8 mouse cellular contexts compared by ENCODE assay signal in the genomic region with DNA sequence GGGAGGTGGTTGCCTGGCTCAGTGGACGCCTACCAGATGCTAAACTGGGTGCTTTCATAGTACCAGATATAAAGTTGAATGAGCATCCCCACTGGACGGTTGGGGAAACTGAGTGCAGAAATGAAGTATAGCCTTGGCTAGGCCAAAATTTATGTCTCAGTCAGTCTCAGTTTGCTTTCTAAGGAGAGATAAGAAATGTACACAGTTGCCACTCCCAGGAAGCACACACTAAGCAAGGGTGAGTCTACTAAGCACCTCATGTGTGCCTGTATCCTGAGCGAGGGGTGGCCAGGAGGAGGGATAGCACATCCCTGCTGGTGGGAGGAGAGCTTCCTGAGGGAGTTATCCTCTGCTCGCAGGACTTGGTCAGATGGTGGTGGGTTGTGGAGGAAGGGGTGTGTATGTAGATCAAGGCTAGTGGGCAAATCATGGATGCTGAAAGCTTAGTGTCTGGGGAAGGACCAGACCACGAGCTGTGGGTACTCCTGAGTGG. TPM values are rescaled to one million over a fixed set of nuclear protein-coding genes. Genes with fewer than 3 reads are reported as not detected.
A peak's percentile ranks its signal among the peaks of the same experiment; 100 is the strongest.
DNase-seq lines count a peak whose midpoint lies in the region; ATAC-seq and TF ChIP-seq lines count a peak whose summit lies in the region.

No protein-coding gene starts in this region.

- no peaks in the 10 kb centered on the region for H3K27me3 ChIP-seq in lung, embryonic 16.5 days (ENCODE audit: control insufficient read depth, insufficient read depth, low read depth, low read length)
- H3K27me3 ChIP-seq in intestine, embryonic 16.5 days (replicated peaks; ENCODE audit: control insufficient read depth, insufficient read depth, low read length), result no peaks in the 10 kb centered on the region
- H3K27me3 ChIP-seq in neural tube, embryonic 14.5 days (ENCODE audit: control insufficient read depth, insufficient read depth, low read length), result no peaks in the 10 kb centered on the region

- H3K4me3 ChIP-seq in lung, embryonic 16.5 days (ENCODE audit: low read length), result peak overlapping the region; percentile 98
- H3K4me3 ChIP-seq in embryonic fibroblast, embryonic 13.5 days (ENCODE audit: insufficient read depth, low read length), result peak overlapping the region; percentile 82
- H3K4me3 ChIP-seq in intestine, embryonic 16.5 days (ENCODE audit: low read length), result peak overlapping the region; percentile 70
- no peak overlapping the region for H3K4me3 ChIP-seq in neural tube, embryonic 14.5 days (ENCODE audit: low read depth, low read length)

- H3K9me3 ChIP-seq in lung, embryonic 16.5 days (ENCODE audit: control insufficient read depth, low read length), result no peaks in the 10 kb centered on the region
- H3K9me3 ChIP-seq in intestine, embryonic 16.5 days (ENCODE audit: control insufficient read depth, low read length), result no peaks in the 10 kb centered on the region
- no peaks in the 10 kb centered on the region for H3K9me3 ChIP-seq in neural tube, embryonic 14.5 days (ENCODE audit: control insufficient read depth, low read length)

- no peak for DNase-seq in lung, postnatal 10 days
- DNase-seq in urinary bladder, postnatal 10 days (ENCODE audit: low spot score), result no peak
- no peak for DNase-seq in layer of hippocampus, adult 8-10 months (ENCODE audit: low spot score in 2 of 2)
- DNase-seq in lung, postnatal 25 days (ENCODE audit: low spot score), result no peak

- TF ChIP-seq POLR2A in embryonic fibroblast, embryonic 13.5 days (IDR thresholded peaks at IDR 0.05; ENCODE audit: low read depth, low read length), result no peak

- no peak for ATAC-seq in lung, embryonic 16.5 days (ENCODE audit: low read depth)
- ATAC-seq in intestine, embryonic 16.5 days, result no peak
- no peak for ATAC-seq in neural tube, embryonic 14.5 days (ENCODE audit: low read depth)

- peaks cover 39% of the 10 kb centered on the region for H3K4me1 ChIP-seq in lung, embryonic 16.5 days (replicated peaks; ENCODE audit: control insufficient read depth, insufficient read depth, low read length)
- peaks cover 10% of the 10 kb centered on the region; the same call in 1 of the 2 replicates for H3K4me1 ChIP-seq in embryonic fibroblast, embryonic 13.5 days (ENCODE audit: control insufficient read depth, insufficient read depth, low read length)
- peaks cover 32% of the 10 kb centered on the region for H3K4me1 ChIP-seq in intestine, embryonic 16.5 days (ENCODE audit: control insufficient read depth, insufficient read depth, low read length)
- peaks cover 21% of the 10 kb centered on the region for H3K4me1 ChIP-seq in neural tube, embryonic 14.5 days (ENCODE audit: control insufficient read depth, insufficient read depth, low read length)

- H3K36me3 ChIP-seq in lung, embryonic 16.5 days (ENCODE audit: control insufficient read depth, insufficient read depth, low read length), result 0 out of 2 replicates have a peak, but pooled peaks cover 3% of the 10 kb centered on the region
- peaks cover 4% of the 10 kb centered on the region; the same call in 1 of the 2 replicates for H3K36me3 ChIP-seq in intestine, embryonic 16.5 days (ENCODE audit: control insufficient read depth, insufficient read depth, low read length)
- H3K36me3 ChIP-seq in neural tube, embryonic 14.5 days (ENCODE audit: control insufficient read depth, insufficient read depth, low read length), result no peaks in the 10 kb centered on the region

- 20% methylated on average over 5 of the region's 5 CpGs for WGBS in lung, embryonic 16.5 days
- 27% methylated on average over 5 of the region's 5 CpGs for WGBS in intestine, embryonic 16.5 days
- WGBS in neural tube, embryonic 14.5 days, result 43% methylated on average over 5 of the region's 5 CpGs

- peak overlapping the region; percentile 93 for H3K4me2 ChIP-seq in lung, embryonic 16.5 days (ENCODE audit: low read depth, low read length)
- peak overlapping the region; percentile 89 for H3K4me2 ChIP-seq in intestine, embryonic 16.5 days (ENCODE audit: low read depth, low read length)
- H3K4me2 ChIP-seq in neural tube, embryonic 14.5 days (ENCODE audit: low read depth, low read length), result peak overlapping the region; percentile 64; the same call in 1 of the 2 replicates

- TF ChIP-seq CTCF in embryonic fibroblast, embryonic 13.5 days (IDR thresholded peaks at IDR 0.05; ENCODE audit: borderline replicate concordance, insufficient read depth, low read length), result no peak

- H3K9ac ChIP-seq in lung, embryonic 16.5 days (ENCODE audit: low read length), result peak overlapping the region; percentile 95; the same call in 1 of the 2 replicates
- H3K9ac ChIP-seq in intestine, embryonic 16.5 days (ENCODE audit: low read depth, low read length), result peak overlapping the region; percentile 86; the same call in 1 of the 2 replicates
- no peak overlapping the region for H3K9ac ChIP-seq in neural tube, embryonic 14.5 days (replicated peaks; ENCODE audit: low read depth, low read length)

- H3K27ac ChIP-seq in lung, embryonic 16.5 days (ENCODE audit: low read length), result peak overlapping the region; percentile 53
- H3K27ac ChIP-seq in embryonic fibroblast, embryonic 13.5 days (ENCODE audit: insufficient read depth, low read length), result 0 out of 2 replicates have a peak overlapping the region, but pooled peaks have one; percentile 2
- H3K27ac ChIP-seq in intestine, embryonic 16.5 days (ENCODE audit: low read length), result peak overlapping the region; percentile 94
- no peak overlapping the region for H3K27ac ChIP-seq in neural tube, embryonic 14.5 days (ENCODE audit: low read depth, low read length)

RNA-seq across cellular contexts. Expression of a gene that starts 36.8 kb away (rescaled TPM):
- polyA plus RNA-seq in lung, embryonic 16.5 days (2015; fragmentation: Nextera tagmentation; extraction: Ambion mirVana), result 44.6 and 51.3 TPM in 2 replicates
- polyA plus RNA-seq in embryonic fibroblast, embryonic 13.5 days (2011; ENCODE audit: insufficient read length, low read depth, missing spikeins), result 34.2 and 45.6 TPM in 2 replicates
- 54.3 and 58.7 TPM in 2 replicates for polyA plus RNA-seq in intestine, embryonic 16.5 days (2015; fragmentation: Nextera tagmentation; extraction: Ambion mirVana)
- 33.9 and 35.4 TPM in 2 replicates for polyA plus RNA-seq in neural tube, embryonic 14.5 days (2014; fragmentation: Nextera tagmentation; extraction: Ambion mirVana)
- 10 to 100 TPM in 2 of 4 experiments, 1 to 10 TPM in 2; 7.0 to 14.1 (median 11.5) TPM for total RNA-seq in layer of hippocampus, adult 8-10 months (2022)

RNA-seq across cellular contexts. Expression of a gene that starts 43.9 kb away (rescaled TPM):
- 516 and 576 TPM in 2 replicates for polyA plus RNA-seq in lung, embryonic 16.5 days (2015; fragmentation: Nextera tagmentation; extraction: Ambion mirVana)
- 107 and 206 TPM in 2 replicates for polyA plus RNA-seq in embryonic fibroblast, embryonic 13.5 days (2011; ENCODE audit: insufficient read length, low read depth, missing spikeins)
- 438 and 456 TPM in 2 replicates for polyA plus RNA-seq in intestine, embryonic 16.5 days (2015; fragmentation: Nextera tagmentation; extraction: Ambion mirVana)
- polyA plus RNA-seq in neural tube, embryonic 14.5 days (2014; fragmentation: Nextera tagmentation; extraction: Ambion mirVana), result 45.6 and 126 TPM in 2 replicates
- total RNA-seq in layer of hippocampus, adult 8-10 months (2022), result 10 to 100 TPM; 73.6 to 88.0 (median 81.8) TPM

RNA-seq across cellular contexts. Expression of a gene that starts 49.6 kb away (rescaled TPM):
- polyA plus RNA-seq in lung, embryonic 16.5 days (2015; fragmentation: Nextera tagmentation; extraction: Ambion mirVana), result 43.0 and 48.3 TPM in 2 replicates
- polyA plus RNA-seq in embryonic fibroblast, embryonic 13.5 days (2011; ENCODE audit: insufficient read length, low read depth, missing spikeins), result 46.6 and 55.4 TPM in 2 replicates
- 38.1 and 43.7 TPM in 2 replicates for polyA plus RNA-seq in intestine, embryonic 16.5 days (2015; fragmentation: Nextera tagmentation; extraction: Ambion mirVana)
- polyA plus RNA-seq in neural tube, embryonic 14.5 days (2014; fragmentation: Nextera tagmentation; extraction: Ambion mirVana), result 58.4 and 66.0 TPM in 2 replicates
- 10 to 100 TPM; 34.4 to 41.8 (median 37.7) TPM for total RNA-seq in layer of hippocampus, adult 8-10 months (2022)

RNA-seq across cellular contexts. Expression of a gene that starts 57.4 kb away (rescaled TPM):
- polyA plus RNA-seq in lung, embryonic 16.5 days (2015; fragmentation: Nextera tagmentation; extraction: Ambion mirVana), result not detected in 2 replicates
- polyA plus RNA-seq in embryonic fibroblast, embryonic 13.5 days (2011; ENCODE audit: insufficient read length, low read depth, missing spikeins), result not detected in 2 replicates
- 1.8 and 2.3 TPM in 2 replicates for polyA plus RNA-seq in intestine, embryonic 16.5 days (2015; fragmentation: Nextera tagmentation; extraction: Ambion mirVana)
- polyA plus RNA-seq in neural tube, embryonic 14.5 days (2014; fragmentation: Nextera tagmentation; extraction: Ambion mirVana), result not detected in 2 replicates
- 1 to 10 TPM in 1 of 4 experiments, under 1 TPM in 1, not detected in 2; 0.81 to 1.0 TPM for total RNA-seq in layer of hippocampus, adult 8-10 months (2022)

RNA-seq across cellular contexts. Expression of a gene that starts 57.8 kb away (rescaled TPM):
- 796 and 862 TPM in 2 replicates for polyA plus RNA-seq in lung, embryonic 16.5 days (2015; fragmentation: Nextera tagmentation; extraction: Ambion mirVana)
- 4,027 and 4,662 TPM in 2 replicates for polyA plus RNA-seq in embryonic fibroblast, embryonic 13.5 days (2011; ENCODE audit: insufficient read length, low read depth, missing spikeins)
- 865 and 927 TPM in 2 replicates for polyA plus RNA-seq in intestine, embryonic 16.5 days (2015; fragmentation: Nextera tagmentation; extraction: Ambion mirVana)
- polyA plus RNA-seq in neural tube, embryonic 14.5 days (2014; fragmentation: Nextera tagmentation; extraction: Ambion mirVana), result 50.7 and 166 TPM in 2 replicates
- 10 to 100 TPM; 16.9 to 40.3 (median 28.2) TPM for total RNA-seq in layer of hippocampus, adult 8-10 months (2022)
